In the genomic region with DNA sequence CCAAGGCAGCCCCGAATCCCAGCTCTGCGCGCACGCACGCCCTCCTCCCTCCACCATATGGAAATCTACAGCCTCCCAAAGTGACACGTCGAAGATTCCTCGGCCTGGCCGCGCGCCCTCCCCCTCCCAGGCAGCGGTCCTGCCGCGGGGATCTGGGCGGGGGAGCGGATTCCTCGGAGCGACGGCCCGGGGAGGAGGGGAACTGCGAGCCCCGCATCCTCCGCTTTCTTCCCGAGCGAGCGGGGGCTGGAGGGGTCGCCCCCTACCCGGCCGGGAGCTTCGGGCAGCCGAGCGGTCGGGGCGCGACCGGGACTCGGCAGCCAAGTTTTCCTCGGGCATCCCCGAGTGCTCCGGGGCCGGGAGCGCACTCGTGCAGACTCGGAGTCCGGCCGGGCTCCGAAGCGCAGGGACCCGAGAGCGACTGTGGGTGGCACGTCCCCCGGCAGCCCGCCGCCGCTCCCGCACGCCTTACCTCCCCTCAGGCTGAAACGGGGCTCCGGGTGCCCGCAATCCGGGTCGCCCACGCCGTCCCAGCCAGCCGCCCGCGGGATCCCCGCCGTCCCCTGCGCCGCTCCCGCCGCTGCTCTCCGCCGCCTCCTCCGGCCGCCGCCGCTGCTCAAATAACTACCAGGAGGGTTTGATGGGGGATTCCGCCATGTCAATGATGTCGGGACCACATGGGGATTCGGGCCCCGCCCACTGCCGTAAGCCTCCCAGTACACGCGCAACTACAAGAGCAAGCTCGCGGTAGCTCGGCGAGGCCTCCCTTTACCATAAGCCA, we compare ENCODE assay signal across 8 mouse cellular contexts. TPM values are rescaled to one million over a fixed set of nuclear protein-coding genes. Genes with fewer than 3 reads are reported as not detected.
DNase-seq lines count a peak whose midpoint lies in the region; ATAC-seq lines count a peak whose summit lies in the region.

A gene (minus strand): TSS at position 660 of the 781 bp plus-strand sequence.

- ATAC-seq in hindbrain, embryonic 13.5 days (ENCODE audit: low FRiP score): peak; percentile 95

- no peaks in the 10 kb centered on the region for H3K36me3 ChIP-seq in hindbrain, embryonic 13.5 days

- peak; percentile 97 for DNase-seq in NIH3T3 (ENCODE audit: low read depth)
- peak; percentile 86 for DNase-seq in cerebellum, adult 9-11 months
- peak; percentile 89 to 92 for DNase-seq in frontal cortex, postnatal 25 days (ENCODE audit: low spot score in 2 of 2)
- peak; percentile 82 to 86 for DNase-seq in layer of hippocampus, postnatal 25 days (ENCODE audit: extremely low spot score in 1 of 2, low spot score in 1 of 2)
- DNase-seq in lung, postnatal 14 days: peak; percentile 95
- DNase-seq in ovary, postnatal 36 days (ENCODE audit: low spot score): peak; percentile 93
- DNase-seq in thymus, postnatal 14 days: peak; percentile 91

- peak within 1 kb of the TSS; percentile 83 for H3K4me3 ChIP-seq in hindbrain, embryonic 13.5 days

- no peaks in the 10 kb centered on the region for H3K9me3 ChIP-seq in hindbrain, embryonic 13.5 days

- no peaks in the 10 kb centered on the region for H3K27me3 ChIP-seq in hindbrain, embryonic 13.5 days

- peak within 1 kb of the TSS; percentile 92 for H3K27ac ChIP-seq in hindbrain, embryonic 13.5 days

- WGBS in hindbrain, embryonic 13.5 days: under 1% methylated on average over 90 of the region's 90 CpGs

- peak within 1 kb of the TSS; percentile 82 for H3K9ac ChIP-seq in hindbrain, embryonic 13.5 days

- H3K4me2 ChIP-seq in hindbrain, embryonic 13.5 days: peak within 1 kb of the TSS; percentile 65

- H3K4me1 ChIP-seq in hindbrain, embryonic 13.5 days (replicated peaks): peaks cover 17% of the 10 kb centered on the region

RNA-seq across cellular contexts. Expression of the gene that starts here (rescaled TPM):
- polyA plus RNA-seq in hindbrain, embryonic 13.5 days (2015; fragmentation: Nextera tagmentation; extraction: Ambion mirVana): 9.5 and 10.9 TPM in 2 replicates
- 10 to 100 TPM; 20.2 to 21.6 TPM for total RNA-seq in layer of hippocampus, postnatal 25 days (2021)

Comparison
In these comparisons a context has a peak if more than half of its experiments do, and no peak if none do; other contexts are left out.
1. Peak in every context shown above with its lines: DNase-seq, ATAC-seq, H3K4me3 ChIP-seq and H3K27ac ChIP-seq.